Mouse (Mus musculus): Measurements from ENCODE around the gene Gm20696. TPM values are rescaled to one million over a fixed set of nuclear protein-coding genes. Genes with fewer than 3 reads are reported as not detected.

The Gm20696 gene
- polyA plus RNA-seq, 1 experiment from 2014 or later: 3.2 TPM

- Histone ChIP-seq H3K4me3 (no peak overlapping the region), H3K9me3 (peaks cover 4% of the 10 kb centered on the region; the same call in 1 of the 2 replicates), H3K36me3 (no peaks in the 10 kb centered on the region), H3K9ac (no peak overlapping the region), H3K27ac (no peak overlapping the region), H3K4me2 (replicated peaks) (no peak overlapping the region), H3K27me3 (replicated peaks) (no peaks in the 10 kb centered on the region), H3K4me1 (no peaks in the 10 kb centered on the region)
- WGBS: 87% methylated on average over 4 of the region's 4 CpGs
- ATAC-seq (ENCODE audit: low FRiP score, low read depth): no peak
These were observed 282.6 kb downstream of the Gm20696 start for GRCm38 (mm10) chr6:99383846-99384472.

GRCm38 (mm10) chr6:99380146-99380545 lies 286.5 kb downstream of the Gm20696 start:
- no peak overlapping the region for H3K9ac ChIP-seq
- H3K4me2 ChIP-seq (replicated peaks): no peak overlapping the region
- peaks cover 16% of the 10 kb centered on the region for H3K4me1 ChIP-seq
- no peak overlapping the region for H3K27ac ChIP-seq
- no peak overlapping the region for H3K4me3 ChIP-seq
- H3K27me3 ChIP-seq (replicated peaks): no peaks in the 10 kb centered on the region
- no peaks in the 10 kb centered on the region for H3K36me3 ChIP-seq
- H3K9me3 ChIP-seq: no peaks in the 10 kb centered on the region
- no peak for ATAC-seq (ENCODE audit: low FRiP score, low read depth)
- WGBS: 89% methylated on average over 5 of the region's 5 CpGs

- Histone ChIP-seq H3K9ac (no peak overlapping the region), H3K9me3 (no peaks in the 10 kb centered on the region), H3K36me3 (no peaks in the 10 kb centered on the region), H3K4me1 (peaks cover 24% of the 10 kb centered on the region), H3K4me3 (no peak overlapping the region), H3K27me3 (replicated peaks) (no peaks in the 10 kb centered on the region), H3K4me2 (replicated peaks) (no peak overlapping the region), H3K27ac (no peak overlapping the region)
- ATAC-seq (ENCODE audit: low FRiP score, low read depth): no peak
- 76% methylated on average over 7 of the region's 7 CpGs for WGBS
These were observed 287.4 kb downstream of the Gm20696 start for GRCm38 (mm10) chr6:99378997-99379710.

- no peak for ATAC-seq (ENCODE audit: low FRiP score, low read depth)
- Histone ChIP-seq H3K27me3 (replicated peaks) (no peaks in the 10 kb centered on the region), H3K4me3 (no peak overlapping the region), H3K36me3 (no peaks in the 10 kb centered on the region), H3K9me3 (no peaks in the 10 kb centered on the region), H3K4me2 (replicated peaks) (no peak overlapping the region), H3K4me1 (peaks cover 24% of the 10 kb centered on the region), H3K27ac (no peak overlapping the region), H3K9ac (no peak overlapping the region)
- WGBS: 73% methylated on average over 4 of the region's 4 CpGs
These were observed 288.9 kb downstream of the Gm20696 start for GRCm38 (mm10) chr6:99377716-99378115.

- no peak overlapping the region for H3K27ac ChIP-seq
- H3K27me3 ChIP-seq (replicated peaks): no peaks in the 10 kb centered on the region
- no peak overlapping the region for H3K4me2 ChIP-seq (replicated peaks)
- no peaks in the 10 kb centered on the region for H3K36me3 ChIP-seq
- ATAC-seq (ENCODE audit: low FRiP score, low read depth): no peak
- H3K9ac ChIP-seq: no peak overlapping the region
- peaks cover 24% of the 10 kb centered on the region for H3K4me1 ChIP-seq
- 65% methylated on average over 2 of the region's 2 CpGs for WGBS
- H3K9me3 ChIP-seq: no peaks in the 10 kb centered on the region
- H3K4me3 ChIP-seq: no peak overlapping the region
These were observed 289.5 kb downstream of the Gm20696 start for GRCm38 (mm10) chr6:99377131-99377530.

- no peak for ATAC-seq (ENCODE audit: low FRiP score, low read depth)
- no peak overlapping the region for H3K27ac ChIP-seq
- WGBS: 81% methylated on average over 8 of the region's 8 CpGs
- peaks cover 24% of the 10 kb centered on the region for H3K4me1 ChIP-seq
- no peak overlapping the region for H3K9ac ChIP-seq
- no peaks in the 10 kb centered on the region for H3K27me3 ChIP-seq (replicated peaks)
- H3K36me3 ChIP-seq: no peaks in the 10 kb centered on the region
- H3K4me2 ChIP-seq (replicated peaks): no peak overlapping the region
- no peaks in the 10 kb centered on the region for H3K9me3 ChIP-seq
- no peak overlapping the region for H3K4me3 ChIP-seq
These were observed 289.9 kb downstream of the Gm20696 start for GRCm38 (mm10) chr6:99376721-99377120.

- H3K27me3 ChIP-seq (replicated peaks): no peaks in the 10 kb centered on the region
- no peaks in the 10 kb centered on the region for H3K9me3 ChIP-seq
- H3K9ac ChIP-seq: no peak overlapping the region
- WGBS: 68% methylated on average over 6 of the region's 6 CpGs
- H3K4me1 ChIP-seq: peaks cover 24% of the 10 kb centered on the region
- ATAC-seq (ENCODE audit: low FRiP score, low read depth): no peak
- no peak overlapping the region for H3K4me3 ChIP-seq
- no peak overlapping the region for H3K4me2 ChIP-seq (replicated peaks)
- no peak overlapping the region for H3K27ac ChIP-seq
- no peaks in the 10 kb centered on the region for H3K36me3 ChIP-seq
These were observed 290.7 kb downstream of the Gm20696 start for GRCm38 (mm10) chr6:99375865-99376264.

GRCm38 (mm10) chr6:99375376-99375775 lies 291.2 kb downstream of the Gm20696 start:
- no peaks in the 10 kb centered on the region for H3K9me3 ChIP-seq
- 66% methylated on average over 4 of the region's 4 CpGs for WGBS

GRCm38 (mm10) chr6:99374448-99375271 lies 291.9 kb downstream of the Gm20696 start:
- no peak overlapping the region for H3K4me3 ChIP-seq
- no peak overlapping the region for H3K4me2 ChIP-seq (replicated peaks)
- no peak overlapping the region for H3K9ac ChIP-seq
- peaks cover 24% of the 10 kb centered on the region for H3K4me1 ChIP-seq
- H3K27ac ChIP-seq: no peak overlapping the region
- ATAC-seq (ENCODE audit: low FRiP score, low read depth): no peak
- 73% methylated on average over 19 of the region's 19 CpGs for WGBS
- H3K9me3 ChIP-seq: no peaks in the 10 kb centered on the region
- no peaks in the 10 kb centered on the region for H3K36me3 ChIP-seq
- no peaks in the 10 kb centered on the region for H3K27me3 ChIP-seq (replicated peaks)

More at GRCm38 (mm10) chr6:99375376-99375775, 291.2 kb downstream of the Gm20696 start:
- Histone ChIP-seq H3K27me3 (replicated peaks) (no peaks in the 10 kb centered on the region), H3K4me2 (replicated peaks) (no peak overlapping the region), H3K9ac (no peak overlapping the region), H3K4me3 (no peak overlapping the region), H3K27ac (no peak overlapping the region), H3K36me3 (no peaks in the 10 kb centered on the region), H3K4me1 (peaks cover 24% of the 10 kb centered on the region)
- no peak for ATAC-seq (ENCODE audit: low FRiP score, low read depth)

- peaks cover 20% of the 10 kb centered on the region for H3K4me1 ChIP-seq
- no peak overlapping the region for H3K27ac ChIP-seq
- no peaks in the 10 kb centered on the region for H3K9me3 ChIP-seq
- no peak overlapping the region for H3K9ac ChIP-seq
- no peak for ATAC-seq (ENCODE audit: low FRiP score, low read depth)
- H3K27me3 ChIP-seq (replicated peaks): no peaks in the 10 kb centered on the region
- H3K4me3 ChIP-seq: no peak overlapping the region
- WGBS: 85% methylated on average over 5 of the region's 5 CpGs
- H3K4me2 ChIP-seq (replicated peaks): no peak overlapping the region
- H3K36me3 ChIP-seq: no peaks in the 10 kb centered on the region
These were observed 294.2 kb downstream of the Gm20696 start for GRCm38 (mm10) chr6:99372427-99372826.

- WGBS: 85% methylated on average over 6 of the region's 6 CpGs
- peaks cover 16% of the 10 kb centered on the region for H3K4me1 ChIP-seq
- no peaks in the 10 kb centered on the region for H3K9me3 ChIP-seq
- ATAC-seq (ENCODE audit: low FRiP score, low read depth): no peak
- no peak overlapping the region for H3K27ac ChIP-seq
- H3K4me3 ChIP-seq: no peak overlapping the region
- no peaks in the 10 kb centered on the region for H3K27me3 ChIP-seq (replicated peaks)
- H3K9ac ChIP-seq: no peak overlapping the region
- no peaks in the 10 kb centered on the region for H3K36me3 ChIP-seq
- no peak overlapping the region for H3K4me2 ChIP-seq (replicated peaks)
These were observed 294.6 kb downstream of the Gm20696 start for GRCm38 (mm10) chr6:99372016-99372415.

- no peaks in the 10 kb centered on the region for H3K36me3 ChIP-seq
- no peak overlapping the region for H3K4me2 ChIP-seq (replicated peaks)
- no peak overlapping the region for H3K4me3 ChIP-seq
- no peak overlapping the region for H3K27ac ChIP-seq
- H3K4me1 ChIP-seq: peaks cover 7% of the 10 kb centered on the region
- H3K27me3 ChIP-seq (replicated peaks): no peaks in the 10 kb centered on the region
- no peak for ATAC-seq (ENCODE audit: low FRiP score, low read depth)
- no peaks in the 10 kb centered on the region for H3K9me3 ChIP-seq
- WGBS: 96% methylated on average over 2 of the region's 2 CpGs
- no peak overlapping the region for H3K9ac ChIP-seq
These were observed 296.7 kb downstream of the Gm20696 start for GRCm38 (mm10) chr6:99369931-99370330.

Data from neural tube, embryonic 12.5 days (tissue).